Mouse (Mus musculus): Measurements from ENCODE around the gene Sim2. TPM values are rescaled to one million over a fixed set of nuclear protein-coding genes. Genes with fewer than 3 reads are reported as not detected.
A peak's percentile ranks its signal among the peaks of the same experiment; 100 is the strongest.

Gene Sim2
- polyA plus RNA-seq, 1 experiment from 2014 or later = not detected

- peak overlapping the region; percentile 55 for H3K4me2 ChIP-seq
- H3K27ac ChIP-seq = peak overlapping the region; percentile 82
- DNase-seq = peak; percentile 85
- no peaks in the 10 kb centered on the region for H3K27me3 ChIP-seq
- H3K9ac ChIP-seq = peak overlapping the region; percentile 56
- ATAC-seq (ENCODE audit: low read depth) = peak; percentile 100
- no peaks in the 10 kb centered on the region for H3K9me3 ChIP-seq (replicated peaks)
- no peaks in the 10 kb centered on the region for H3K36me3 ChIP-seq
- 31% methylated on average over 15 of the region's 15 CpGs for WGBS (ENCODE audit: insufficient replicate concordance)
- H3K4me3 ChIP-seq (replicated peaks) = no peak overlapping the region
- peaks cover 47% of the 10 kb centered on the region for H3K4me1 ChIP-seq (replicated peaks)
Observed at GRCm38 (mm10) chr16:94150125-94151103, 65.7 kb downstream of the Sim2 start.

- DNase-seq = no peak
- H3K4me3 ChIP-seq (replicated peaks) = no peak overlapping the region
- no peaks in the 10 kb centered on the region for H3K27me3 ChIP-seq
- 38% methylated on average over 14 of the region's 14 CpGs for WGBS (ENCODE audit: insufficient replicate concordance)
- no peaks in the 10 kb centered on the region for H3K36me3 ChIP-seq
- no peak overlapping the region for H3K4me2 ChIP-seq
- no peak overlapping the region for H3K9ac ChIP-seq
- H3K9me3 ChIP-seq (replicated peaks) = no peaks in the 10 kb centered on the region
- H3K4me1 ChIP-seq (replicated peaks) = peaks cover 28% of the 10 kb centered on the region
- H3K27ac ChIP-seq = no peak overlapping the region
- no peak for ATAC-seq (ENCODE audit: low read depth)
Observed at GRCm38 (mm10) chr16:94155041-94155653, 70.4 kb downstream of the Sim2 start.

GRCm38 (mm10) chr16:94157819-94158218 lies 73.1 kb downstream of the Sim2 start:
- Histone ChIP-seq H3K27ac (no peak overlapping the region), H3K4me1 (replicated peaks) (peaks cover 11% of the 10 kb centered on the region), H3K36me3 (no peaks in the 10 kb centered on the region), H3K4me3 (replicated peaks) (no peak overlapping the region), H3K27me3 (no peaks in the 10 kb centered on the region), H3K9me3 (replicated peaks) (no peaks in the 10 kb centered on the region), H3K9ac (no peak overlapping the region), H3K4me2 (no peak overlapping the region)
- DNase-seq = no peak
- 73% methylated on average over 8 of the region's 8 CpGs for WGBS (ENCODE audit: insufficient replicate concordance)
- ATAC-seq (ENCODE audit: low read depth) = no peak

GRCm38 (mm10) chr16:94162000-94162399 lies 77.3 kb downstream of the Sim2 start:
- H3K4me1 ChIP-seq (replicated peaks) = no peaks in the 10 kb centered on the region
- no peak overlapping the region for H3K27ac ChIP-seq
- no peak overlapping the region for H3K4me2 ChIP-seq
- no peak overlapping the region for H3K4me3 ChIP-seq (replicated peaks)
- H3K36me3 ChIP-seq = no peaks in the 10 kb centered on the region
- no peaks in the 10 kb centered on the region for H3K27me3 ChIP-seq
- WGBS (ENCODE audit: insufficient replicate concordance) = 43% methylated on average over 6 of the region's 6 CpGs
- H3K9me3 ChIP-seq (replicated peaks) = no peaks in the 10 kb centered on the region
- ATAC-seq (ENCODE audit: low read depth) = no peak
- no peak overlapping the region for H3K9ac ChIP-seq
- DNase-seq = no peak

- H3K4me2 ChIP-seq = no peak overlapping the region
- no peak overlapping the region for H3K9ac ChIP-seq
- H3K27me3 ChIP-seq = no peaks in the 10 kb centered on the region
- no peaks in the 10 kb centered on the region for H3K4me1 ChIP-seq (replicated peaks)
- WGBS (ENCODE audit: insufficient replicate concordance) = 74% methylated on average over 11 of the region's 11 CpGs
- no peaks in the 10 kb centered on the region for H3K36me3 ChIP-seq
- DNase-seq = no peak
- no peaks in the 10 kb centered on the region for H3K9me3 ChIP-seq (replicated peaks)
- no peak overlapping the region for H3K27ac ChIP-seq
- ATAC-seq (ENCODE audit: low read depth) = no peak
- H3K4me3 ChIP-seq (replicated peaks) = no peak overlapping the region
Observed at GRCm38 (mm10) chr16:94163051-94163450, 78.3 kb downstream of the Sim2 start.

- H3K9ac ChIP-seq = no peak overlapping the region
- DNase-seq = no peak
- no peaks in the 10 kb centered on the region for H3K9me3 ChIP-seq (replicated peaks)
- no peak overlapping the region for H3K4me3 ChIP-seq (replicated peaks)
- no peaks in the 10 kb centered on the region for H3K36me3 ChIP-seq
- H3K4me2 ChIP-seq = no peak overlapping the region
- H3K27ac ChIP-seq = no peak overlapping the region
- no peak for ATAC-seq (ENCODE audit: low read depth)
- no peaks in the 10 kb centered on the region; the same call in 1 of the 2 replicates for H3K4me1 ChIP-seq (replicated peaks)
- H3K27me3 ChIP-seq = no peaks in the 10 kb centered on the region
- 42% methylated on average over 7 of the region's 7 CpGs for WGBS (ENCODE audit: insufficient replicate concordance)
Observed at GRCm38 (mm10) chr16:94164236-94164635, 79.5 kb downstream of the Sim2 start.

- no peak for ATAC-seq (ENCODE audit: low read depth)
- Histone ChIP-seq H3K4me3 (replicated peaks) (no peak overlapping the region), H3K9ac (no peak overlapping the region), H3K4me1 (replicated peaks) (no peaks in the 10 kb centered on the region; the same call in 1 of the 2 replicates), H3K27ac (no peak overlapping the region), H3K4me2 (no peak overlapping the region), H3K9me3 (replicated peaks) (no peaks in the 10 kb centered on the region), H3K27me3 (no peaks in the 10 kb centered on the region), H3K36me3 (no peaks in the 10 kb centered on the region)
- 31% methylated on average over 5 of the region's 5 CpGs for WGBS (ENCODE audit: insufficient replicate concordance)
- no peak for DNase-seq
Observed at GRCm38 (mm10) chr16:94164978-94165377, 80.2 kb downstream of the Sim2 start.

GRCm38 (mm10) chr16:94168655-94169545 lies 84.2 kb downstream of the Sim2 start:
- H3K36me3 ChIP-seq = no peaks in the 10 kb centered on the region
- ATAC-seq (ENCODE audit: low read depth) = no peak
- no peak overlapping the region for H3K27ac ChIP-seq
- H3K4me1 ChIP-seq (replicated peaks) = no peaks in the 10 kb centered on the region; the same call in 1 of the 2 replicates
- no peak overlapping the region for H3K4me2 ChIP-seq
- H3K4me3 ChIP-seq (replicated peaks) = no peak overlapping the region
- no peaks in the 10 kb centered on the region for H3K9me3 ChIP-seq (replicated peaks)
- no peaks in the 10 kb centered on the region for H3K27me3 ChIP-seq
- 66% methylated on average over 16 of the region's 16 CpGs for WGBS (ENCODE audit: insufficient replicate concordance)
- H3K9ac ChIP-seq = no peak overlapping the region
- no peak for DNase-seq

- Histone ChIP-seq H3K27me3 (no peaks in the 10 kb centered on the region), H3K4me3 (replicated peaks) (no peak overlapping the region), H3K9me3 (replicated peaks) (no peaks in the 10 kb centered on the region), H3K36me3 (no peaks in the 10 kb centered on the region), H3K27ac (no peak overlapping the region), H3K4me2 (no peak overlapping the region), H3K9ac (no peak overlapping the region), H3K4me1 (replicated peaks) (no peaks in the 10 kb centered on the region; the same call in 1 of the 2 replicates)
- WGBS (ENCODE audit: insufficient replicate concordance) = 55% methylated on average over 4 of the region's 4 CpGs
- DNase-seq (no peak), ATAC-seq (ENCODE audit: low read depth) (no peak)
Observed at GRCm38 (mm10) chr16:94170218-94170617, 85.5 kb downstream of the Sim2 start.

GRCm38 (mm10) chr16:94173361-94173760 lies 88.6 kb downstream of the Sim2 start:
- H3K9me3 ChIP-seq (replicated peaks) = no peaks in the 10 kb centered on the region
- no peak overlapping the region for H3K27ac ChIP-seq
- no peak for ATAC-seq (ENCODE audit: low read depth)
- peaks cover 4% of the 10 kb centered on the region; the same call in 1 of the 2 replicates for H3K4me1 ChIP-seq (replicated peaks)
- WGBS (ENCODE audit: insufficient replicate concordance) = 44% methylated on average over 1 of the region's 1 CpGs
- DNase-seq = no peak
- no peak overlapping the region for H3K4me2 ChIP-seq
- no peaks in the 10 kb centered on the region for H3K36me3 ChIP-seq
- no peak overlapping the region for H3K4me3 ChIP-seq (replicated peaks)
- no peak overlapping the region for H3K9ac ChIP-seq
- no peaks in the 10 kb centered on the region for H3K27me3 ChIP-seq
